Comparison of ENCODE assay signal across 8 mouse cellular contexts in the genomic region with DNA sequence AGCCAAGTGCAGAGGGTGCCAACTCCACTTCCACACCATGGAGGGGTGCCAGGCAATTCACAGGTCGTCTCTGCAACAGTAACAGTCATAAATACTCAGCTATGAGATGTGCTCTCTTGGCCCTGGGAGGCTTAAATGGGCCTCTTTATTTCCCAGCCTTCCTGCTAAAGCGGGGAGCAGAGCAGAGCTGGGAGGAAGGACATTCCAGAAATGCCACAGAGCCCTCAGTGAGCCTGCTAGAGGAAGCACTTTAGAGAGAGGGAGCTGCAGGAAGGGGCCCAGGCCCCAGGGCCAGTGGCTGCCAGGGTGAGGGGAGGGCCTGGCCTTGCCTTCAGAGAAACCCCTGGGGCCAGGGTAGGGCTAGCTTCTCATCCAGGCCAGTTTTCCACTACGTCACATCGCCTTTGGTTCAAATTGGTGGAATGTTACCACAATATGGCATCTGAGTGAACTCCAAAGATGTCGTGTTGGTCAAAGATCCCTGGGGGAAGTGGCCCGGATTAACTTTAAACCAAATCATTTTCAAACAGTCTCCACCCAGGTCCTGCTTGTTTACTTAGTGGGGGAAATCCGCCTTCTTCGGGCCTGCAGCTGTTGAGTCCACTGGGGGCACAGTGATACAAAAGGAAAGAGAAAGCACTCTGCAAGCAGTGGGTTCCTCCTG. TPM values are rescaled to one million over a fixed set of nuclear protein-coding genes. Genes with fewer than 3 reads are reported as not detected.
DNase-seq lines count a peak whose midpoint lies in the region; ATAC-seq and TF ChIP-seq lines count a peak whose summit lies in the region.

No protein-coding gene starts in this region.

- peak; percentile 46 to 49 for DNase-seq in B cell, adult 2 months
- peak; percentile 86 for DNase-seq in adrenal gland, postnatal 14 days
- DNase-seq in midbrain, postnatal 0 days (ENCODE audit: low spot score), result no peak
- DNase-seq in right cerebral cortex, postnatal 36 days (ENCODE audit: low spot score in 2 of 2), result no peak

- H3K4me3 ChIP-seq in forebrain, embryonic 16.5 days (replicated peaks; ENCODE audit: low read length), result no peak overlapping the region
- H3K4me3 ChIP-seq in limb, embryonic 13.5 days, result no peak overlapping the region
- H3K4me3 ChIP-seq in midbrain, postnatal 0 days (ENCODE audit: low read depth, low read length), result no peak overlapping the region

- H3K9me3 ChIP-seq in forebrain, embryonic 16.5 days (ENCODE audit: control insufficient read depth, low read length), result no peaks in the 10 kb centered on the region
- H3K9me3 ChIP-seq in limb, embryonic 13.5 days, result no peaks in the 10 kb centered on the region
- H3K9me3 ChIP-seq in midbrain, postnatal 0 days (ENCODE audit: low read length), result no peaks in the 10 kb centered on the region

- no peak overlapping the region for H3K4me2 ChIP-seq in forebrain, embryonic 16.5 days (ENCODE audit: low read length)
- peak overlapping the region; percentile 36 for H3K4me2 ChIP-seq in limb, embryonic 13.5 days (replicated peaks)
- H3K4me2 ChIP-seq in midbrain, postnatal 0 days (ENCODE audit: low read depth, low read length, poor library complexity, severe bottlenecking), result no peak overlapping the region

- no peaks in the 10 kb centered on the region for H3K27me3 ChIP-seq in forebrain, embryonic 16.5 days (replicated peaks; ENCODE audit: control insufficient read depth, insufficient read depth, low read length)
- H3K27me3 ChIP-seq in limb, embryonic 13.5 days, result no peaks in the 10 kb centered on the region
- no peaks in the 10 kb centered on the region for H3K27me3 ChIP-seq in midbrain, postnatal 0 days (ENCODE audit: insufficient read depth, low read length)

- no peaks in the 10 kb centered on the region for H3K36me3 ChIP-seq in forebrain, embryonic 16.5 days (ENCODE audit: control insufficient read depth, insufficient read depth)
- no peaks in the 10 kb centered on the region for H3K36me3 ChIP-seq in limb, embryonic 13.5 days
- H3K36me3 ChIP-seq in midbrain, postnatal 0 days (ENCODE audit: insufficient read depth, low read length), result no peaks in the 10 kb centered on the region

- TF ChIP-seq CTCF in midbrain, postnatal 0 days (IDR thresholded peaks at IDR 0.05), result no peak

- no peak overlapping the region for H3K9ac ChIP-seq in forebrain, embryonic 16.5 days (replicated peaks; ENCODE audit: low read depth, low read length)
- no peak overlapping the region for H3K9ac ChIP-seq in limb, embryonic 13.5 days
- no peak overlapping the region for H3K9ac ChIP-seq in midbrain, postnatal 0 days (replicated peaks; ENCODE audit: low read length, poor library complexity, severe bottlenecking)

- peaks cover 4% of the 10 kb centered on the region for H3K4me1 ChIP-seq in forebrain, embryonic 16.5 days (replicated peaks; ENCODE audit: control insufficient read depth, insufficient read depth, low read length)
- peaks cover 52% of the 10 kb centered on the region for H3K4me1 ChIP-seq in limb, embryonic 13.5 days
- H3K4me1 ChIP-seq in midbrain, postnatal 0 days (ENCODE audit: insufficient read depth, low read length), result no peaks in the 10 kb centered on the region

- 56% methylated on average over 8 of the region's 8 CpGs for WGBS in forebrain, embryonic 16.5 days
- 28% methylated on average over 8 of the region's 8 CpGs for WGBS in limb, embryonic 13.5 days
- WGBS in midbrain, postnatal 0 days, result 48% methylated on average over 8 of the region's 8 CpGs

- peak overlapping the region; percentile 18; the same call in 1 of the 2 replicates for H3K27ac ChIP-seq in forebrain, embryonic 16.5 days (ENCODE audit: low read length)
- peak overlapping the region; percentile 92 for H3K27ac ChIP-seq in limb, embryonic 13.5 days
- H3K27ac ChIP-seq in midbrain, postnatal 0 days (ENCODE audit: low read depth, low read length), result peak overlapping the region; percentile 27; the same call in 1 of the 2 replicates

- ATAC-seq in forebrain, embryonic 16.5 days, result no peak
- ATAC-seq in hematopoietic stem cell, adult 5-6 weeks (replicated peaks in 1 of 2; ENCODE audit: insufficient read depth in 1 of 2, low FRiP score in 2 of 2, low TSS enrichment in 1 of 2, low read depth in 1 of 2, poor library complexity in 2 of 2, severe bottlenecking in 2 of 2), result peak; percentile 24 to 33
- peak; percentile 89 for ATAC-seq in limb, embryonic 13.5 days (ENCODE audit: low FRiP score, low read depth)
- ATAC-seq in midbrain, postnatal 0 days (ENCODE audit: low FRiP score), result no peak
- ATAC-seq in monocyte, adult 5-6 weeks (replicated peaks; ENCODE audit: insufficient number of reproducible peaks, low FRiP score, low TSS enrichment, poor library complexity, severe bottlenecking), result no peak

RNA-seq across cellular contexts. Expression of gene Rock2, which starts 24.2 kb away (rescaled TPM):
- 61.6 and 64.0 TPM in 2 replicates for total RNA-seq in adrenal gland, postnatal 14 days (2021)
- 15.6 and 15.9 TPM in 2 replicates for polyA plus RNA-seq in forebrain, embryonic 16.5 days (2015; fragmentation: Nextera tagmentation; extraction: Ambion mirVana)
- total RNA-seq in hematopoietic stem cell, adult 5-6 weeks (2017), result 113 and 124 TPM in 2 replicates
- polyA plus RNA-seq in limb, embryonic 13.5 days (2015; fragmentation: Nextera tagmentation; extraction: Ambion mirVana), result 14.7 and 14.9 TPM in 2 replicates
- total RNA-seq in midbrain, postnatal 0 days (2014; rRNA removed), result 27.3 and 40.5 TPM in 2 replicates
- polyA plus RNA-seq in midbrain, postnatal 0 days (2015; fragmentation: Nextera tagmentation; extraction: Ambion mirVana), result 9.0 and 12.7 TPM in 2 replicates
- 78.4 to 114 TPM (median 84.2 TPM) in 3 replicates for total RNA-seq in monocyte, adult 5-6 weeks (2017)

RNA-seq across cellular contexts. Expression of gene E2f6, which starts 59.8 kb away (rescaled TPM):
- total RNA-seq in adrenal gland, postnatal 14 days (2021), result 33.4 and 35.7 TPM in 2 replicates
- polyA plus RNA-seq in forebrain, embryonic 16.5 days (2015; fragmentation: Nextera tagmentation; extraction: Ambion mirVana), result 28.0 and 28.6 TPM in 2 replicates
- total RNA-seq in hematopoietic stem cell, adult 5-6 weeks (2017), result 39.3 and 63.5 TPM in 2 replicates
- 58.3 and 59.8 TPM in 2 replicates for polyA plus RNA-seq in limb, embryonic 13.5 days (2015; fragmentation: Nextera tagmentation; extraction: Ambion mirVana)
- 15.8 and 23.1 TPM in 2 replicates for total RNA-seq in midbrain, postnatal 0 days (2014; rRNA removed)
- 17.1 and 19.3 TPM in 2 replicates for polyA plus RNA-seq in midbrain, postnatal 0 days (2015; fragmentation: Nextera tagmentation; extraction: Ambion mirVana)
- total RNA-seq in monocyte, adult 5-6 weeks (2017), result 6.2 to 12.3 TPM (median 8.9 TPM) in 3 replicates

Comparison
In these comparisons a context has a peak if more than half of its experiments do, and no peak if none do; other contexts are left out.
1. DNase-seq: peak in B cell, adult 2 months (2 of 2) and adrenal gland, postnatal 14 days (single experiment); none in midbrain, postnatal 0 days (single experiment) and right cerebral cortex, postnatal 36 days (0 of 2).
2. ATAC-seq: peak in hematopoietic stem cell, adult 5-6 weeks (2 of 2) and limb, embryonic 13.5 days (single experiment); none in forebrain, embryonic 16.5 days (single experiment), midbrain, postnatal 0 days (single experiment) and monocyte, adult 5-6 weeks (single experiment).
3. H3K27ac ChIP-seq: peak in every context shown above with its lines; median percentile 92 in limb, embryonic 13.5 days; 27 in midbrain, postnatal 0 days; 18 in forebrain, embryonic 16.5 days.